Mouse (Mus musculus): ENCODE measurements around the gene Helz.

DNA sequence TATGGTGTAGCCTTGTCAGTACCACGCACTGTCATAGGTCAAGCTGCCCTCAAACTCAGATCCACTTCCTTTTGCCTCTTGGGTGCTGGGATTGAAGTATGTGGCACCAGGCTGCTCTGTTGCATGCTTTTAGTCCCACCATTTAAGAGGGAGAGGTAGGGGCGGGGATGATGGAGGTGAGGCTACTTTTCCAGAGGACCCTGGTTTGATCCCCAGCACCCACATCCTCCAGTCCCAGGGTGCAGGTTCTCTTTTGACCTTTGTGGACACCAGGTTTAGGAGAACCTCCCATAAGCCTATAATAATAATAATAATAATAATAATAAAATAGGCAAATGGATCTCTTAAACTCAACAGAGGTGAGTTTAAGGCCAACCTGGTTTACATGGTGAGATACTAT is 23.6 kb downstream of the Helz start:
- TF ChIP-seq CTCF (IDR thresholded peaks at IDR 0.05; ENCODE audit: borderline replicate concordance, extremely low read depth, insufficient read depth, insufficient read length): no peak
- TF ChIP-seq POLR2A (IDR thresholded peaks at IDR 0.05; ENCODE audit: borderline replicate concordance, extremely low read depth, insufficient read depth, insufficient read length, poor library complexity, severe bottlenecking): no peak

All from brain, embryonic 14.5 days (tissue).